Mouse (Mus musculus) cerebellum, adult 2 months (tissue): ENCODE data around the gene Ufsp1.

Experiments
- CTCF ChIP-seq: fragments of 200-500 bp; IDR thresholded peaks from 2 replicates; pipeline ENCODE4 v1.5.1; 2011; ENCODE audit warnings: low read depth, mild to moderate bottlenecking, control low read depth, low read length, moderate library complexity, borderline replicate concordance; ENCODE audit not compliant: insufficient read depth
- POLR2A ChIP-seq: fragments of 200-500 bp; IDR thresholded peaks from 2 replicates; pipeline ENCODE4 v1.6.1; 2011; ENCODE audit warnings: low read length, control low read depth, borderline replicate concordance; ENCODE audit not compliant: insufficient read depth

- TF ChIP-seq CTCF: no peak
- no peak for TF ChIP-seq POLR2A
Observed at GRCm38 (mm10) chr5:137318570-137318969, 24.1 kb downstream of the Ufsp1 start.
